Mouse (Mus musculus): ENCODE measurements at regions not wholly inside any gene's neighbourhood (a gene's known extent, or its start where the extent isn't known, plus 50 kb on each side); places are given as distances from the start of the nearest gene placed in this dataset.
A peak's percentile ranks its signal among the peaks of the same experiment; 100 is the strongest.

GRCm38 (mm10) chr3:5077956-5078355 is 672.6 kb upstream of the Gm8797 start:
- no peak for DNase-seq (ENCODE audit: low read depth, low spot score)

- peak; percentile 53 for DNase-seq (ENCODE audit: low read depth, low spot score)
Measured at GRCm38 (mm10) chr3:5086721-5087120, 663.9 kb upstream of the Gm8797 start.

GRCm38 (mm10) chr3:5088867-5089266 is 661.7 kb upstream of the Gm8797 start:
- DNase-seq (ENCODE audit: low read depth, low spot score) = peak; percentile 62

- peak; percentile 5 for DNase-seq (ENCODE audit: low read depth, low spot score)
Measured at GRCm38 (mm10) chr3:5089393-5090010, 661.1 kb upstream of the Gm8797 start.

- peak; percentile 61 for DNase-seq (ENCODE audit: low read depth, low spot score)
Measured at GRCm38 (mm10) chr3:5090108-5090869, 660.3 kb upstream of the Gm8797 start.

GRCm38 (mm10) chr3:5090987-5091386 is 659.6 kb upstream of the Gm8797 start:
- DNase-seq (ENCODE audit: low read depth, low spot score) = peak; percentile 11

Measured in 3T3-L1 (cell line).